Mouse (Mus musculus) myocyte (in vitro differentiated cells): ENCODE results near the gene Cltb. TPM values are rescaled to one million over a fixed set of nuclear protein-coding genes. Genes with fewer than 3 reads are reported as not detected.
A peak's percentile ranks its signal among the peaks of the same experiment; 100 is the strongest.
"Not testable (repeated sequence)": the region's sequence is repeated elsewhere in the genome, so short reads cannot be mapped to it uniquely, and the experiment has no call there.

Source experiments
- H3K27me3 ChIP-seq: one replicate; pipeline ENCODE4 v1.6.1; 2011; ENCODE audit not compliant: control insufficient read depth, insufficient read depth, insufficient read length
- H3K36me3 ChIP-seq: one replicate; pipeline ENCODE4 v1.6.1; 2011; ENCODE audit not compliant: control insufficient read depth, insufficient read depth
- H3K4me2 ChIP-seq: one replicate; pipeline ENCODE4 v1.6.1; 2011; ENCODE audit warnings: low read depth, control low read depth
- H3K4me3 ChIP-seq: one replicate; pipeline ENCODE4 v1.5.1; 2011; ENCODE audit warnings: mild to moderate bottlenecking, control low read depth, moderate library complexity
- H3K79me2 ChIP-seq: one replicate; pipeline ENCODE4 v1.6.1; 2011; ENCODE audit not compliant: control insufficient read depth, insufficient read depth
- H3ac ChIP-seq: one replicate; pipeline ENCODE4 v1.6.1; 2011; ENCODE audit not compliant: control insufficient read depth, insufficient read length
- CEBPB ChIP-seq: IDR thresholded peaks from 2 replicates; pipeline ENCODE4 v1.6.1; 2011; ENCODE audit warnings: mild to moderate bottlenecking, moderate library complexity; ENCODE audit not compliant: poor library complexity, insufficient read depth, severe bottlenecking
- E2F4 ChIP-seq: IDR thresholded peaks from one replicate; pipeline ENCODE4 v1.6.1; 2011; ENCODE audit warnings: mild to moderate bottlenecking, control low read depth, moderate library complexity; ENCODE audit not compliant: insufficient read depth
- MAX ChIP-seq: IDR thresholded peaks from one replicate; pipeline ENCODE4 v1.6.1; 2011; ENCODE audit warnings: low read depth, mild to moderate bottlenecking, control low read depth
- MYOD1 ChIP-seq, 3 experiments: IDR thresholded peaks; one replicate each; pipeline ENCODE4 v1.6.1; 2011; ENCODE audit warnings: control low read depth in 2 of 3, low read depth in 2 of 3, mild to moderate bottlenecking in 2 of 3, moderate library complexity in 1 of 3; ENCODE audit not compliant: insufficient read length in 2 of 3, control insufficient read depth in 1 of 3
- MYOG ChIP-seq, 3 experiments: IDR thresholded peaks; one replicate each; pipeline ENCODE4 v1.6.1; 2011; ENCODE audit warnings: control low read depth in 2 of 3, low read depth in 2 of 3, mild to moderate bottlenecking in 2 of 3; ENCODE audit not compliant: insufficient read length in 2 of 3, control insufficient read depth in 1 of 3, insufficient read depth in 1 of 3
- POLR2A ChIP-seq: IDR thresholded peaks from one replicate; pipeline ENCODE4 v1.6.1; 2011; ENCODE audit warnings: low read depth, mild to moderate bottlenecking, control low read depth, moderate library complexity; ENCODE audit not compliant: insufficient read length
- POLR2AphosphoS2 ChIP-seq: IDR thresholded peaks from one replicate; pipeline ENCODE4 v1.6.1; 2011; ENCODE audit warnings: low read depth, control low read depth; ENCODE audit not compliant: insufficient read length
- REST ChIP-seq: IDR thresholded peaks from one replicate; pipeline ENCODE4 v1.6.1; 2011; ENCODE audit warnings: mild to moderate bottlenecking, control low read depth, moderate library complexity; ENCODE audit not compliant: insufficient read depth, insufficient read length
- SRF ChIP-seq: IDR thresholded peaks from one replicate; pipeline ENCODE4 v1.6.1; 2011; ENCODE audit warnings: low read depth; ENCODE audit not compliant: control insufficient read depth, insufficient read length
- TCF12 ChIP-seq: IDR thresholded peaks from one replicate; pipeline ENCODE4 v1.6.1; 2011; ENCODE audit warnings: mild to moderate bottlenecking, control low read depth; ENCODE audit not compliant: poor library complexity, insufficient read depth, severe bottlenecking
- TCF3 ChIP-seq: IDR thresholded peaks from one replicate; pipeline ENCODE4 v1.6.1; 2011; ENCODE audit warnings: low read depth, control low read depth; ENCODE audit not compliant: insufficient read length
- USF1 ChIP-seq: IDR thresholded peaks from one replicate; pipeline ENCODE4 v1.6.1; 2011; ENCODE audit warnings: low read depth, mild to moderate bottlenecking, control low read depth, moderate library complexity
- polyA plus RNA-seq: library from polyadenylated mRNA; unstranded; fragments of >200 nt; fragmentation: generic; extraction: Trizol; gene quantifications from one replicate; pipeline ENCODE4 v1.2.1, GENCODE M21; 2012; ENCODE audit warnings: missing spikeins

Cltb gene
- polyA plus RNA-seq, 1 experiment = 43.0 TPM

- no peak overlapping the region for H3ac ChIP-seq
- no peaks in the 10 kb centered on the region for H3K36me3 ChIP-seq
- TF ChIP-seq CEBPB = no peak
- no peak for TF ChIP-seq MYOD1 (IDR thresholded peaks at IDR 0.05; ENCODE audit: control insufficient read depth in 1 of 3, insufficient read length in 2 of 3, low read depth in 2 of 3)
- TF ChIP-seq USF1 = no peak
- TF ChIP-seq POLR2AphosphoS2 = no peak
- TF ChIP-seq TCF12 = no peak
- TF ChIP-seq MAX = no peak
- no peak for TF ChIP-seq TCF3
- no peak for TF ChIP-seq REST
- TF ChIP-seq POLR2A = no peak
- no peak for TF ChIP-seq E2F4
- no peaks in the 10 kb centered on the region for H3K79me2 ChIP-seq
- no peak overlapping the region for H3K4me3 ChIP-seq
- H3K27me3 ChIP-seq = no peaks in the 10 kb centered on the region
- no peak overlapping the region for H3K4me2 ChIP-seq
Observed at GRCm38 (mm10) chr13:54616307-54616706, 5.2 kb upstream of the Cltb start.

- not testable (repeated sequence) for H3ac ChIP-seq, H3K27me3 ChIP-seq, H3K79me2 ChIP-seq, H3K4me2 ChIP-seq, H3K36me3 ChIP-seq, H3K4me3 ChIP-seq
Observed at GRCm38 (mm10) chr13:54613141-54613540, 2.0 kb upstream of the Cltb start.

GRCm38 (mm10) chr13:54610613-54610971 is 552 bp downstream of the Cltb start:
- TF ChIP-seq E2F4 = no peak
- TF ChIP-seq TCF3 = no peak
- TF ChIP-seq MYOD1 (IDR thresholded peaks at IDR 0.05; ENCODE audit: control insufficient read depth in 1 of 3, insufficient read length in 2 of 3, low read depth in 2 of 3) = no peak
- no peak for TF ChIP-seq USF1
- no peak for TF ChIP-seq POLR2A
- TF ChIP-seq TCF12 = no peak
- TF ChIP-seq CEBPB = no peak
- no peak for TF ChIP-seq MAX
- no peak for TF ChIP-seq MYOG (IDR thresholded peaks at IDR 0.05; ENCODE audit: control insufficient read depth in 1 of 3, insufficient read depth in 1 of 3, insufficient read length in 2 of 3, low read depth in 2 of 3)
- no peak for TF ChIP-seq REST
- TF ChIP-seq SRF = no peak
- no peak for TF ChIP-seq POLR2AphosphoS2
- Histone ChIP-seq H3K4me2 (peak overlapping the region; percentile 75), H3K36me3 (no peaks in the 10 kb centered on the region), H3K4me3 (peak overlapping the region; percentile 36), H3K79me2 (no peaks in the 10 kb centered on the region), H3ac (peak overlapping the region; percentile 13), H3K27me3 (no peaks in the 10 kb centered on the region)

GRCm38 (mm10) chr13:54609301-54609700 is 1.8 kb downstream of the Cltb start:
- Histone ChIP-seq H3K79me2 (no peaks in the 10 kb centered on the region), H3ac (no peak overlapping the region), H3K36me3 (no peaks in the 10 kb centered on the region), H3K27me3 (no peaks in the 10 kb centered on the region), H3K4me2 (peak overlapping the region; percentile 53), H3K4me3 (no peak overlapping the region)
- TF ChIP-seq TCF12 = no peak
- no peak for TF ChIP-seq CEBPB
- no peak for TF ChIP-seq POLR2AphosphoS2
- TF ChIP-seq MYOG (IDR thresholded peaks at IDR 0.05; ENCODE audit: control insufficient read depth in 1 of 3, insufficient read depth in 1 of 3, insufficient read length in 2 of 3, low read depth in 2 of 3) = no peak
- TF ChIP-seq TCF3 = no peak
- no peak for TF ChIP-seq MYOD1 (IDR thresholded peaks at IDR 0.05; ENCODE audit: control insufficient read depth in 1 of 3, insufficient read length in 2 of 3, low read depth in 2 of 3)

GRCm38 (mm10) chr13:54608666-54609065 is 2.5 kb downstream of the Cltb start:
- TF ChIP-seq POLR2A = no peak
- no peak for TF ChIP-seq MAX
- TF ChIP-seq CEBPB = no peak
- TF ChIP-seq POLR2AphosphoS2 = no peak
- TF ChIP-seq REST = no peak
- no peak for TF ChIP-seq TCF3
- no peak for TF ChIP-seq SRF
- no peak overlapping the region for H3ac ChIP-seq
- H3K27me3 ChIP-seq = no peaks in the 10 kb centered on the region
- H3K4me3 ChIP-seq = no peak overlapping the region
- no peaks in the 10 kb centered on the region for H3K79me2 ChIP-seq
- peak overlapping the region; percentile 53 for H3K4me2 ChIP-seq
- no peaks in the 10 kb centered on the region for H3K36me3 ChIP-seq
